Mouse (Mus musculus): ENCODE data around the gene Ppm1m. TPM values are rescaled to one million over a fixed set of nuclear protein-coding genes. Genes with fewer than 3 reads are reported as not detected.

Ppm1m gene
- polyA plus RNA-seq, 1 experiment from 2014 or later: 10.0 TPM

GRCm38 (mm10) chr9:106211680-106212593, 12.4 kb upstream of the Ppm1m start:
- Histone ChIP-seq H3K4me1 (replicated peaks; ENCODE audit: control insufficient read depth, insufficient read depth, low read length) (no peaks in the 10 kb centered on the region), H3K36me3 (ENCODE audit: control insufficient read depth, insufficient read depth) (peaks cover 36% of the 10 kb centered on the region), H3K4me3 (ENCODE audit: low read depth, low read length) (peak overlapping the region; percentile 26), H3K27ac (ENCODE audit: low read depth, low read length) (no peak overlapping the region), H3K4me2 (replicated peaks; ENCODE audit: low read depth) (peak overlapping the region; percentile 65), H3K9ac (ENCODE audit: low read depth, low read length) (peak overlapping the region; percentile 41; the same call in 1 of the 2 replicates), H3K9me3 (ENCODE audit: control insufficient read depth) (no peaks in the 10 kb centered on the region), H3K27me3 (replicated peaks; ENCODE audit: control insufficient read depth, insufficient read depth, low read length) (no peaks in the 10 kb centered on the region)
- peak; percentile 78 for ATAC-seq
- peak; percentile 100 for TF ChIP-seq CTCF (IDR thresholded peaks at IDR 0.05; ENCODE audit: low read depth)
- 23% methylated on average over 37 of the region's 37 CpGs for WGBS

- Histone ChIP-seq H3K27ac (ENCODE audit: low read depth, low read length) (no peak overlapping the region), H3K4me2 (replicated peaks; ENCODE audit: low read depth) (peak overlapping the region; percentile 65), H3K9me3 (ENCODE audit: control insufficient read depth) (no peaks in the 10 kb centered on the region), H3K27me3 (replicated peaks; ENCODE audit: control insufficient read depth, insufficient read depth, low read length) (no peaks in the 10 kb centered on the region), H3K36me3 (ENCODE audit: control insufficient read depth, insufficient read depth) (peaks cover 36% of the 10 kb centered on the region), H3K4me1 (replicated peaks; ENCODE audit: control insufficient read depth, insufficient read depth, low read length) (no peaks in the 10 kb centered on the region), H3K9ac (ENCODE audit: low read depth, low read length) (peak overlapping the region; percentile 41; the same call in 1 of the 2 replicates), H3K4me3 (ENCODE audit: low read depth, low read length) (0 out of 2 replicates have a peak overlapping the region, but pooled peaks have one; percentile 26)
- ATAC-seq: no peak
- WGBS: 72% methylated on average over 9 of the region's 9 CpGs
- TF ChIP-seq CTCF (IDR thresholded peaks at IDR 0.05; ENCODE audit: low read depth): no peak
Measured at GRCm38 (mm10) chr9:106210853-106211609, 11.5 kb upstream of the Ppm1m start.

GRCm38 (mm10) chr9:106209954-106210353, 10.4 kb upstream of the Ppm1m start:
- H3K27ac ChIP-seq (ENCODE audit: low read depth, low read length): no peak overlapping the region
- no peak for ATAC-seq
- WGBS: 88% methylated on average over 4 of the region's 4 CpGs
- H3K9ac ChIP-seq (ENCODE audit: low read depth, low read length): no peak overlapping the region
- H3K4me1 ChIP-seq (replicated peaks; ENCODE audit: control insufficient read depth, insufficient read depth, low read length): no peaks in the 10 kb centered on the region
- H3K27me3 ChIP-seq (replicated peaks; ENCODE audit: control insufficient read depth, insufficient read depth, low read length): no peaks in the 10 kb centered on the region
- no peaks in the 10 kb centered on the region for H3K9me3 ChIP-seq (ENCODE audit: control insufficient read depth)
- H3K4me3 ChIP-seq (ENCODE audit: low read depth, low read length): no peak overlapping the region
- no peak overlapping the region for H3K4me2 ChIP-seq (replicated peaks; ENCODE audit: low read depth)
- peaks cover 32% of the 10 kb centered on the region for H3K36me3 ChIP-seq (ENCODE audit: control insufficient read depth, insufficient read depth)
- no peak for TF ChIP-seq CTCF (IDR thresholded peaks at IDR 0.05; ENCODE audit: low read depth)

- no peak overlapping the region for H3K4me2 ChIP-seq (replicated peaks; ENCODE audit: low read depth)
- no peak for ATAC-seq
- H3K36me3 ChIP-seq (ENCODE audit: control insufficient read depth, insufficient read depth): peaks cover 16% of the 10 kb centered on the region; the same call in 1 of the 2 replicates
- no peak overlapping the region for H3K4me3 ChIP-seq (ENCODE audit: low read depth, low read length)
- no peaks in the 10 kb centered on the region for H3K27me3 ChIP-seq (replicated peaks; ENCODE audit: control insufficient read depth, insufficient read depth, low read length)
- H3K4me1 ChIP-seq (replicated peaks; ENCODE audit: control insufficient read depth, insufficient read depth, low read length): 0 out of 2 replicates have a peak, but pooled peaks cover 3% of the 10 kb centered on the region
- H3K27ac ChIP-seq (ENCODE audit: low read depth, low read length): no peak overlapping the region
- TF ChIP-seq CTCF (IDR thresholded peaks at IDR 0.05; ENCODE audit: low read depth): no peak
- no peak overlapping the region for H3K9ac ChIP-seq (ENCODE audit: low read depth, low read length)
- WGBS: 83% methylated on average over 5 of the region's 5 CpGs
- no peaks in the 10 kb centered on the region for H3K9me3 ChIP-seq (ENCODE audit: control insufficient read depth)
Measured at GRCm38 (mm10) chr9:106208181-106208580, 8.6 kb upstream of the Ppm1m start.

GRCm38 (mm10) chr9:106206515-106206914, 7.0 kb upstream of the Ppm1m start:
- H3K27me3 ChIP-seq (replicated peaks; ENCODE audit: control insufficient read depth, insufficient read depth, low read length): no peaks in the 10 kb centered on the region
- H3K36me3 ChIP-seq (ENCODE audit: control insufficient read depth, insufficient read depth): peaks cover 6% of the 10 kb centered on the region; the same call in 1 of the 2 replicates
- ATAC-seq: no peak
- H3K27ac ChIP-seq (ENCODE audit: low read depth, low read length): no peak overlapping the region
- no peaks in the 10 kb centered on the region for H3K9me3 ChIP-seq (ENCODE audit: control insufficient read depth)
- WGBS: 74% methylated on average over 2 of the region's 2 CpGs
- no peak for TF ChIP-seq CTCF (IDR thresholded peaks at IDR 0.05; ENCODE audit: low read depth)
- no peak overlapping the region for H3K4me2 ChIP-seq (replicated peaks; ENCODE audit: low read depth)
- no peak overlapping the region for H3K4me3 ChIP-seq (ENCODE audit: low read depth, low read length)
- no peak overlapping the region for H3K9ac ChIP-seq (ENCODE audit: low read depth, low read length)
- 0 out of 2 replicates have a peak, but pooled peaks cover 3% of the 10 kb centered on the region for H3K4me1 ChIP-seq (replicated peaks; ENCODE audit: control insufficient read depth, insufficient read depth, low read length)
